Mouse (Mus musculus) CH12.LX (cell line): ENCODE measurements around the gene Zfp786.

ENCODE experiments used
- BHLHE40 ChIP-seq: IDR thresholded peaks from 2 replicates; pipeline ENCODE4 v1.6.1; 2011; ENCODE audit warnings: mild to moderate bottlenecking, low read depth, low read length, improper control_type of control experiment
- CHD2 ChIP-seq: IDR thresholded peaks from 2 replicates; pipeline ENCODE4 v1.6.1; 2011; ENCODE audit warnings: low read length, improper control_type of control experiment
- CTCF ChIP-seq, 2 experiments: IDR thresholded peaks in 1 of 2; conservative IDR thresholded peaks in 1 of 2; 2 replicates each; pipeline ENCODE4 v1.5.1; 2011 to 2012; ENCODE audit warnings: low read depth in 2 of 2, low read length in 2 of 2, improper control_type of control experiment in 1 of 2, inconsistent platforms in 1 of 2, mild to moderate bottlenecking in 1 of 2, moderate library complexity in 1 of 2
- ELF1 ChIP-seq: IDR thresholded peaks from 2 replicates; pipeline ENCODE4 v1.6.1; 2014; ENCODE audit warnings: low read depth, mild to moderate bottlenecking, inconsistent platforms, low read length, improper control_type of control experiment
- EP300 ChIP-seq: IDR thresholded peaks from 2 replicates; pipeline ENCODE4 v1.6.1; 2011; ENCODE audit warnings: low read length, improper control_type of control experiment
- JUN ChIP-seq: IDR thresholded peaks from 2 replicates; pipeline ENCODE4 v1.6.1; 2011; ENCODE audit warnings: low read depth, mild to moderate bottlenecking, low read length, improper control_type of control experiment, moderate library complexity; ENCODE audit not compliant: insufficient read depth
- NRF1 ChIP-seq: IDR thresholded peaks from 2 replicates; pipeline ENCODE4 v1.6.1; 2014; ENCODE audit warnings: low read depth, mild to moderate bottlenecking, inconsistent platforms, low read length, improper control_type of control experiment, moderate library complexity
- POLR2A ChIP-seq: IDR thresholded peaks from 2 replicates; pipeline ENCODE4 v1.6.1; 2011; ENCODE audit warnings: low read depth, mild to moderate bottlenecking, improper control_type of control experiment, low read length
- USF1 ChIP-seq: IDR thresholded peaks from 2 replicates; pipeline ENCODE4 v1.6.1; 2014; ENCODE audit warnings: low read depth, mild to moderate bottlenecking, inconsistent platforms, low read length, improper control_type of control experiment
- USF2 ChIP-seq: conservative IDR thresholded peaks from 2 replicates; pipeline ENCODE4 v1.6.1; 2011; ENCODE audit warnings: low read depth, low read length, improper control_type of control experiment
- ZC3H11A ChIP-seq: IDR thresholded peaks from 2 replicates; pipeline ENCODE4 v1.6.1; 2012; ENCODE audit warnings: low read depth, mild to moderate bottlenecking, inconsistent platforms, low read length, improper control_type of control experiment
- ZKSCAN1 ChIP-seq: IDR thresholded peaks from 2 replicates; pipeline ENCODE4 v1.6.1; 2012; ENCODE audit warnings: low read depth, inconsistent platforms, low read length, improper control_type of control experiment, borderline replicate concordance

- TF ChIP-seq EP300 (no peak), CTCF (conservative IDR thresholded peaks at IDR 0.05 in 1 of 2, IDR thresholded peaks at IDR 0.05 in 1 of 2; ENCODE audit: low read depth in 2 of 2, low read length in 2 of 2) (no peak), ZC3H11A (no peak), USF2 (no peak), BHLHE40 (no peak), USF1 (no peak), POLR2A (no peak), ELF1 (no peak), JUN (no peak), CHD2 (no peak), NRF1 (no peak), ZKSCAN1 (no peak)
Measured at GRCm38 (mm10) chr6:47821236-47821635, 9.4 kb downstream of the Zfp786 start.
